Mouse (Mus musculus) left cerebral cortex, postnatal 4 days (tissue): ENCODE results near the gene Zfp366. TPM values are rescaled to one million over a fixed set of nuclear protein-coding genes. Genes with fewer than 3 reads are reported as not detected.

Experiments used
- DNase-seq: peaks from one replicate; pipeline ENCODE4 v3.0.0-alpha.2; 2022
- intact Hi-C: fragments of 180-260 bp; cut with DNase I; formaldehyde crosslinking; loops from one replicate; pipeline ENCODE4 v1.15.1; 2025
- total RNA-seq, 2 experiments: library from RNA; stranded (reverse); gene quantifications; 2 replicates each; pipeline ENCODE4 v1.2.3; 2021

The Zfp366 gene
- total RNA-seq, 2 experiments from 2014 or later, result 4.3 to 4.7 TPM

GRCm38 (mm10) chr13:99185573-99185972, 950 bp downstream of the Zfp366 start:
- intact Hi-C loops, result no loop called here
- no peak for DNase-seq

DNA sequence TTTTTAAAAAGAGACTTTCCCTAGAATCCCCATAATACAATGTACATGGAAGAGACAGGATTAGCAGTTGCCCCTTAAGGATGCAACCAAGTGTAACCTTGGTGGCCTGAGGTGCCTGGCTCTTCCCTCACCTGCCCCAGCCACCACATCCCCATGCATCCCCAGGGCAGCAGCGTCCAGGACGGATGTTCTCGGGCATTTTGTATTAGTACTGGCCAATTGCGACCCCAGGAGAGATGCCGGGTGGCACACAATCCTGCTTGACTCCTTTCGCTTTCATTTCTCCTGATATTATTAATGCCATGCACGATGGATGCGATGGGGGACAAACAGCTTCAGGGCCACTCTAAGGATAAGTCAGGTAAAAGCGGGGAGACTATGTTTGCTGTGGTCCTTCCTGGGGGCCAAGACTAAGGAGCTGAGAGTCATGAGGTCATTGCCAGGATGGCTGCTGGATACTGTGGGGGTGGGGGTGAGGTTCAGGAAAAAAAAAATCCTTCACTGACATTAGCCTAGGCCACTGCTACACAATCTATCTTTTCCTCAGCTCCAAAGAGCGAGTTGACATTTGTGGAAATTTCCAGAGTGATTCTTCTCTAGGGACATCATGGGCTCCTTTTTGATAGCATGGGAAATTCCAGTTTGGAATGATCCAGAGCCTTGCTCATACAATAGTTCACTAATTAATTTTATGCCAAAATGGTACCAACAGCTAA, 1.7 kb downstream of the Zfp366 start:
- intact Hi-C loops, result no loop called here
- no peak for DNase-seq

- no peak for DNase-seq
- intact Hi-C loops, result no loop called here
Measured at GRCm38 (mm10) chr13:99186859-99187258, 2.2 kb downstream of the Zfp366 start.

DNA sequence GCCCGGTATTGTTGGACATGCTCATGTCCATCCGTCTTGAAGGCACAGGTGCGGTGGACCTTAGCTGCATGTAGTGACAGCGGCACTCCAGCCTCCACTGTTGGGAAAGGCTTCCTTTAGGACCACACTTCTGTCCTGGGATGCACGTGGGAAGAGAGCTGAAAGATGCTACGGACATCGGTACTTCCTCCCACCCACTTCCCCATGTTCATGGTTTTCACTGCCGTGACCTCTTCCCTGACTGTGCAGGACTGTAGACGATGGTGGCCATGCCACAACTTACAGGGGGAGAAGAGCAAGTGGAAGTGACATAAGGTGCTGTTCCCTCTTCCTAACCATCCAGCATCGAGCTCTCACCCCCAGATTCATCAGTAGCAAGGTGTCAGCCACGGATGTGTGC, 2.8 kb downstream of the Zfp366 start:
- intact Hi-C loops, result no loop called here
- no peak for DNase-seq

DNA sequence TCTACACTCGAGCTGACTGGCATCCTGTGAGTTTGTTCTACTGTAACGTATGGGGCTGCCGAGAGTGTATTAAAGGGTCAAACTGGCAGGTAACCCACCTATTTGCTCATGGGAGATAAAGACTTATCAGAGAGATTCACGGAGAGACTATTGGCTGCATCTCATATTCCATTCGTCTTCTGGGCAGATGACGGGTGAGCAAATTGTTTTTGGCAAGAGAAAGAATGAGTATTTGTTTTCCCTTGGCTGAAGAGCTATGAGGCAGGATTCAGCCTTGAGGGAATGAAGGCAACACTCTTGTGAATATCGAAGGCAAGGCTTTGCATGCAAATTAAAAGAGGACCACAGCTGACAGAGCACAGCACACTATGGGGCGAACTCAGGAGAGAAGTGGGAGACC, 4.0 kb downstream of the Zfp366 start:
- intact Hi-C loops, result no loop called here
- no peak for DNase-seq

DNA sequence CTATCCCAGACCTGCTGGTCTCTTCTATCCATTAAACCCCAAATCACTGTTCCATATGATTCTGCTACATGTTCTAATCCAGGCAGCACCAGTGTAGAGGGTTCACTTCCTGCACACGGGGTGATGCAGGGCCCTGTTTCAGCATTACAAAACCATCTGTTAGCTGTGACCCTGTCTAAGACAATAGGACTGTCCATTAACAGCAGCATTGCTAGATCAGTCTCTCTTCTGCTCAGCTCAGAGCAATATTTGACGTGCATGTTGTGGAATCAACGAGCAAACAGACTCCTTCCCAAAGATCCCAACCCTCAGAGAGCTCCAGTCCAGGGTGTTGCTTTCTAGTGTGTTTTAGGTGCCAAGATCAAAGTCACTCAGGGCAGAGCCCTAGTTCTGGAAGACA, 5.0 kb downstream of the Zfp366 start:
- DNase-seq, result no peak
- intact Hi-C loops, result no loop called here

GRCm38 (mm10) chr13:99190466-99190865, 5.8 kb downstream of the Zfp366 start:
- intact Hi-C loops, result no loop called here
- DNase-seq, result no peak

DNA sequence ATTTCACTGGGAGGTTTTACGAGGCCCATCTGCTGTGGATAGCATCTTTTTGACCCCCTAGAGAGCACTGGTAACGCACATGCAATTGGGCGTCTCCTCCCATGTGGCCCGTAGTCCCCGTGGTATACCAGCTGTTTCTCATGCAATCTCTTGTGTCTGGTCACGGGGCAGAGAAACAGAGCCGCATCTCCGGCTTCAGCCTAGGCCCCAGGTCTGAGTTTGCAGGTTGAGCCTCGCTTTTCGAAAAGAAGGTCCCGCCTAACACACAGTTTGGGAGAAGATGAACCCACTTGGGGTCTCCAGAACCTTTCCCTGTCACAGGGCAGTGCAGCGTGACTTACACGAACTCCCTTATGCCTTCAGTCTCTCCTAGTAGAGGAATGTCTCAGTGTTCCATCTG, 6.4 kb downstream of the Zfp366 start:
- intact Hi-C loops, result no loop called here
- DNase-seq, result no peak

- intact Hi-C loops, result no loop called here
- DNase-seq, result no peak
Measured at GRCm38 (mm10) chr13:99196314-99196713, 11.7 kb downstream of the Zfp366 start.

GRCm38 (mm10) chr13:99196865-99197264, 12.2 kb downstream of the Zfp366 start:
- no peak for DNase-seq
- intact Hi-C loops, result no loop called here

GRCm38 (mm10) chr13:99201647-99202574, 17.3 kb downstream of the Zfp366 start:
- intact Hi-C loops, result no loop called here
- DNase-seq, result no peak

DNA sequence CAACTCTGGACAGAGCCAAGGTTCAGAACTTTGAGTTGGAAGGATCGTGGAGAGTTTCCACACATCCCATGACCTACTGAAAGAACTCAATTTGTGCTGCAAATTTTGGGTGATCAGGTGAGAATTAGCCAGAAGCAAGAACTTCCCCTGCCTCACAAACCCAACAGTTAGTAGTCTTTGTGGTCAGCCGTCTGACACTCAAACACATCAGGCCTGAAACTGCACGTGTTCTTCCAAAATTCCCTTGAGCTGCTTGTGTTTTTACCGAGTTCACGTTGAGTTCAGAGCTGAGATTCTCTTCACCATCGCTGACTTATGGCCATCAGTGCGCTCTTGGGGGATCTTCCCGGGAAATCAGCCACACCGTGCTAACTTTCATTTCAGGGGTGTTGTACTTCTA, 22.6 kb downstream of the Zfp366 start:
- no peak for DNase-seq
- intact Hi-C loops, result no loop called here

DNA sequence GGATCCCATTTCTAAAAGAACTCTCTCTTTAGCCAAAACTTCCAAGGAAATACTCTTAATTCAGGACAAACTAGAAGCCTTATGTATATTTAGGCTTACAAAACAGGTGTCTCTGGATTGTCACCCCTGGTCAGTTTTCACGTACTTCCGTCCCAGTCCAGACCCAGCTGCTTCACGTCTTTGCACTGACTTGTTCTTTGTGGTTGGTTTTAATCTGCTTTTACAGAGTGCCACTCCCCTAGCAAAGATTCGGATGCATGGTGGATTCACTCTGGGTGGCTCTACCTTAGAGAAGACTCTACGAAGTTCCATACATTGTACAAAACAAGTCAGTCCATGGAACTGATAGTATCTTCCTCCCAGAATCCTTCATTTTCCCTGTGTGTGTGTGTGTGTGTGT, 25.2 kb downstream of the Zfp366 start:
- intact Hi-C loops, result no loop called here
- DNase-seq, result no peak

DNA sequence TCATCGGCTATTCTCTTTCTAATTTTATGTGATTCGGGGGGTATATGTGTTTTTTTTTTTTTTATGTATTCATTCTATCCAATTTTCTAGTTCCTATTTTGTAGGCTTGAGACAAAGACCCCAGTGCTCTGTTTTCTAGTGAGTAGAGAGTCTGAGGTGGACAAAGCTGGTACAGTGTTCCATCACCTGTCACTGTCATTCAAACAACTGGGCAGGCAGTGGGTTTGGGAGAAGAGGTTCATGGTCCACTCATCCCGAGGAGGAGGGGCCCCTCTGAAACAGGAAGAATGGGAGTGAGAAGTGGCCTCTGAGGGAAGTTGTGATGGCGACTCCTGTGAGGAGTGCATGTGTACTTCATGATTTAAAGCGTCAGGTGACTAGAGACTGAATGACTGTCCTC, 26.2 kb downstream of the Zfp366 start:
- intact Hi-C loops, result no loop called here
- DNase-seq, result no peak

GRCm38 (mm10) chr13:99212976-99213375, 28.4 kb downstream of the Zfp366 start:
- DNase-seq, result no peak
- intact Hi-C loops, result no loop called here

DNA sequence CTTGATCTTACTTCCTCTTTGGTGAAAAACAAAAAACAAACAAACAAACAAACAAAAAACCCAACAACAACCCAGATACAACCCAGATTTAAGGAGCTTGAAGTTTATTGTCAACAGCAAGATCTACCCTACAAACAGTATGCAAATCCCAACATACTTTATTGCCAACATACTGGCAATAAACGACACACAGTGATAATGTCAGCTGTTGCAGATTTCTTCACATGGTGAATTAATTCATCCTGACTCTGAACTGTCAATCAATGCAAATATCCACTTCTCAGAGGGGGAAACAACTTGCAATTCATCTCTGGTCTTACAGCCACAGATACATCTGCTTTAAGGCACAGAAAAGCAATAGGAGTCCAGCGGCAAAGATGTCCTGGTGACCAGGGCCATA, 31.4 kb downstream of the Zfp366 start:
- no peak for DNase-seq
- intact Hi-C loops, result no loop called here

- intact Hi-C loops, result no loop called here
- DNase-seq, result no peak
Measured at GRCm38 (mm10) chr13:99217984-99218383, 33.4 kb downstream of the Zfp366 start.

DNA sequence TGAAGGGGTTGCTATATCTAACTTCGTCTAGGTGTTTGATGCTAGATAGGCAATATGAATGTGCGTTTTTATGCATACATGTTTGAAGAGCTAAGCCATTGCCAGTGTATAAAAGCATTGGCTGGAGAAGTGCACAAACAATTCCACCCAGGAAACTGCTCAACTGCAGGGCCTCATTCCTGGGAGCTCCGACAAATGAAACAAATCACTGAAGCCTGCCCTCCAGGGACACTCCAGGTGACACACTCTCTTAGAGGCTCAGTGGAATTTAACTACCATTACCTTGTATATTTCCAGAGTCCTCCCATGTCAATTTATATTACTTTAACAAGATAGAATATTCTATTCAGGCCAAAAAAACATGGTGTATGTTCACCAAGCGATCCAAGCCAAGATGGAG, 35.0 kb downstream of the Zfp366 start:
- DNase-seq, result no peak
- intact Hi-C loops, result no loop called here

GRCm38 (mm10) chr13:99221996-99222395, 37.4 kb downstream of the Zfp366 start:
- no peak for DNase-seq
- intact Hi-C loops, result no loop called here

- intact Hi-C loops, result no loop called here
- no peak for DNase-seq
Measured at GRCm38 (mm10) chr13:99222476-99222875, 37.9 kb downstream of the Zfp366 start.

GRCm38 (mm10) chr13:99223321-99223884, 38.8 kb downstream of the Zfp366 start:
- intact Hi-C loops, result no loop called here
- DNase-seq, result no peak

DNA sequence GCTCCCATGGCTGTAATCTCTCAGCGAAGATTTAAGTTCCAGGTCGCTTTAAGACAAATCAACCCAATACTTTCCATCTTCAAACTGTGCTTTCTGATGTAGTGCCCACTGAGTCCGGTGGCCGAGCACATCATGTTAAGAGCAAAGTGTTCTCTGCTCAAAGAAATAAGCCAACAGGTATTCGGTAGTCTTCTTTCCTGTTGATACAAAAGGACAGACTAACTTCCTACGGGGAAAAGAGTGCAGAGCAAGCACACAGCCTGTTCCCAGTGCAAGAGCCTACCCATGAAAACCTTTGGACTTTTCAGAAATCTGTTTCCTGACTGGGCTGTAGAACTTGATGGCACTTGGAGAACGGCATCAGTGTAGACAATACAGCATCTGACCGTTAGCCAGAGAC, 39.3 kb downstream of the Zfp366 start:
- no peak for DNase-seq
- intact Hi-C loops, result no loop called here
